ENCODE assay signal across 8 mouse cellular contexts in the genomic region with DNA sequence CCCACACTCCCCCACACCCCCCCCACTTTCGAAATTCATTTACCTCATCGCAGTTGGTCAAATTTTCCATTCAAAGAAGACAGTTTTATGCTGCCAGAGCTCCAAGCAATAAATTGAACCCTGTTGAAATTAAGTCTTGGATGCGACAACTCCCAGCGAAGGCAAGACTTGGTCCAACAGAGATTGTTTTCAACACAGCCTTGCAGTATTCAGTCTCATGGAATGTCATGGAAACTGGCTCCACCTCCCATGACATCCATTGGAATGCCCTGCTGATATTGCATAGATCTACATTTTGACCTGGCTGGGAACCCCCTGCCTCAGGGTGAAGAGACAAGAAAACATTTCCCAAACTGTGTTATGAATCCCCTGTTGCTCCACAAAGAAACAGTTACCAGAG. TPM values are rescaled to one million over a fixed set of nuclear protein-coding genes. Genes with fewer than 3 reads are reported as not detected.
A peak's percentile ranks its signal among the peaks of the same experiment; 100 is the strongest.
DNase-seq lines count a peak whose midpoint lies in the region; TF ChIP-seq lines count a peak whose summit lies in the region.

Man1a (minus strand) TSS at position 190 of the 400 bp plus-strand sequence.

- 15% methylated on average over 4 of the region's 4 CpGs for WGBS in forebrain, embryonic 10.5 days
- 12% methylated on average over 4 of the region's 4 CpGs for WGBS in midbrain, embryonic 10.5 days

- H3K9me3 ChIP-seq in CH12.LX (replicated peaks; ENCODE audit: low read length) = no peaks in the 10 kb centered on the region
- no peaks in the 10 kb centered on the region for H3K9me3 ChIP-seq in forebrain, embryonic 10.5 days
- no peaks in the 10 kb centered on the region for H3K9me3 ChIP-seq in midbrain, embryonic 10.5 days (replicated peaks)

- TF ChIP-seq POLR2A in CH12.LX (IDR thresholded peaks at IDR 0.05; ENCODE audit: low read depth, low read length) = no peak

- H3K27ac ChIP-seq in CH12.LX (ENCODE audit: insufficient read depth, low read depth) = peak within 1 kb of the TSS; percentile 66
- H3K27ac ChIP-seq in forebrain, embryonic 10.5 days = peak within 1 kb of the TSS; percentile 65
- H3K27ac ChIP-seq in midbrain, embryonic 10.5 days (replicated peaks) = peak within 1 kb of the TSS; percentile 73

- no peaks in the 10 kb centered on the region for H3K27me3 ChIP-seq in CH12.LX (replicated peaks)
- H3K27me3 ChIP-seq in forebrain, embryonic 10.5 days (ENCODE audit: poor library complexity, severe bottlenecking) = peaks cover 40% of the 10 kb centered on the region
- H3K27me3 ChIP-seq in midbrain, embryonic 10.5 days (ENCODE audit: low read depth, poor library complexity, severe bottlenecking) = peaks cover 40% of the 10 kb centered on the region

- dilution Hi-C loops in CH12.LX (cut with MboI; ENCODE audit: extremely low pct_ligation_motif_present, extremely low pct_unique_long_range_greater_than_20kb, low sequenced_read_pairs) = no loop called here

- no peak for TF ChIP-seq CTCF in CH12.LX (conservative IDR thresholded peaks at IDR 0.05 in 1 of 2, IDR thresholded peaks at IDR 0.05 in 1 of 2; ENCODE audit: low read depth in 2 of 2, low read length in 2 of 2)

- peak within 1 kb of the TSS; percentile 74 to 93 (median 80) for H3K4me3 ChIP-seq in CH12.LX (replicated peaks in 1 of 3; ENCODE audit: low read depth in 2 of 3, low read length in 2 of 3, poor library complexity in 1 of 3)
- peak within 1 kb of the TSS; percentile 70 for H3K4me3 ChIP-seq in forebrain, embryonic 10.5 days
- H3K4me3 ChIP-seq in midbrain, embryonic 10.5 days = peak within 1 kb of the TSS; percentile 82

- DNase-seq in CH12.LX (ENCODE audit: extremely low read depth) (no peak), adipocyte (ENCODE audit: low spot score) (peak; percentile 36)
- DNase-seq in forebrain, embryonic 10.5 days (ENCODE audit: extremely low spot score, low spot score) = no peak
- peak; percentile 4 for DNase-seq in heart, postnatal 25 days (ENCODE audit: low spot score)
- DNase-seq in left cerebral cortex, postnatal 25 days (ENCODE audit: low spot score in 2 of 2) = peak in 1 of 2 experiments; percentile 8
- DNase-seq in midbrain, embryonic 10.5 days (ENCODE audit: low spot score) = peak; percentile 34
- DNase-seq in ovary, postnatal 14 days (ENCODE audit: low spot score) = no peak
- no peak for DNase-seq in yolk sac, embryonic 10.5 days (ENCODE audit: low spot score)

- intact Hi-C loops in heart, postnatal 25 days (cut with DNase I) = loop anchor here (5.0 to 10.0 kb wide), 2 partner anchors 39 to 212 kb away; no protein-coding TSS in a partner anchor
- intact Hi-C loops in left cerebral cortex, postnatal 25 days (cut with DNase I) = loop anchor here (5.0 to 10.0 kb wide), 2 partner anchors 476 to 1898 kb away; no protein-coding TSS in a partner anchor

- peak within 1 kb of the TSS; percentile 88 for H3K9ac ChIP-seq in CH12.LX (ENCODE audit: insufficient read depth, low read depth)

- in situ Hi-C loops in CH12.LX (cut with MboI; ENCODE audit: low pct_ligation_motif_present, low pct_unique_long_range_greater_than_20kb, low sequenced_read_pairs) = no loop called here

- H3K4me2 ChIP-seq in CH12.LX (ENCODE audit: insufficient read depth, low read depth, poor library complexity, severe bottlenecking) = peak within 1 kb of the TSS; percentile 93

- peaks cover 16 to 17% of the 10 kb centered on the region in 2 experiments for H3K36me3 ChIP-seq in CH12.LX (replicated peaks in 1 of 2; ENCODE audit: control insufficient read depth in 1 of 2, insufficient read depth in 1 of 2, low read length in 1 of 2)
- H3K36me3 ChIP-seq in forebrain, embryonic 10.5 days (replicated peaks) = no peaks in the 10 kb centered on the region
- H3K36me3 ChIP-seq in midbrain, embryonic 10.5 days = no peaks in the 10 kb centered on the region

- no peak for TF ChIP-seq EP300 in CH12.LX (IDR thresholded peaks at IDR 0.05; ENCODE audit: low read length)

- no peak; the same call in 1 of the 2 replicates for TF ChIP-seq RAD21 in CH12.LX (IDR thresholded peaks at IDR 0.05; ENCODE audit: low read depth, low read length)

- peaks cover 40% of the 10 kb centered on the region for H3K79me2 ChIP-seq in CH12.LX (replicated peaks; ENCODE audit: control insufficient read depth, extremely low read depth, insufficient read depth, poor library complexity, severe bottlenecking)

- H3K4me1 ChIP-seq in CH12.LX (ENCODE audit: control insufficient read depth in 1 of 2, insufficient read depth in 2 of 2) = peaks cover 0 to 16% of the 10 kb centered on the region in 2 experiments; a peak in 2 of 4 replicates
- peaks cover 27% of the 10 kb centered on the region for H3K4me1 ChIP-seq in forebrain, embryonic 10.5 days
- H3K4me1 ChIP-seq in midbrain, embryonic 10.5 days = peaks cover 23% of the 10 kb centered on the region

TF ChIP-seq in CH12.LX, 34 proteins besides CTCF, POLR2A, EP300 and RAD21:
- TF ChIP-seq MXI1 (IDR thresholded peaks at IDR 0.05; ENCODE audit: low read depth, low read length) = no peak
- TF ChIP-seq JUN (IDR thresholded peaks at IDR 0.05; ENCODE audit: insufficient read depth, low read depth, low read length) = peak; percentile 54; the same call in 1 of the 2 replicates
- TF ChIP-seq ETS1 (conservative IDR thresholded peaks at IDR 0.05; ENCODE audit: low read depth, low read length) = peak; percentile 39
- no peak for TF ChIP-seq HCFC1 (IDR thresholded peaks at IDR 0.05; ENCODE audit: low read depth, low read length)

RNA-seq across cellular contexts. Expression of gene Man1a, which starts in this region (rescaled TPM):
- total RNA-seq in CH12.LX (2012; rRNA removed) (187 and 191 TPM in 2 replicates), CH12.LX (2014; rRNA removed) (211 and 215 TPM in 2 replicates)
- polyA plus RNA-seq in CH12.LX (2012; ENCODE audit: insufficient read length, low read depth) = 104 and 112 TPM in 2 replicates
- 0.74 and 1.1 TPM in 2 replicates for polyA plus RNA-seq in forebrain, embryonic 10.5 days (2016; fragmentation: Nextera tagmentation; extraction: Ambion mirVana)
- total RNA-seq in heart, postnatal 25 days (2021) = 10 to 100 TPM; 35.0 to 36.2 TPM
- total RNA-seq in left cerebral cortex, postnatal 25 days (2021) = 10 to 100 TPM; 27.7 to 28.4 TPM
- 1.3 TPM in 2 replicates for polyA plus RNA-seq in midbrain, embryonic 10.5 days (2016; fragmentation: Nextera tagmentation; extraction: Ambion mirVana)

Comparison
In these comparisons a context has a peak if more than half of its experiments do, and no peak if none do; other contexts are left out.
1. RNA of gene Man1a (total RNA-seq): 187 to 215 TPM in CH12.LX; 35.0 to 36.2 TPM in heart, postnatal 25 days and 27.7 to 28.4 TPM in left cerebral cortex, postnatal 25 days; every median in the first group is over 4 times any median in the second.
2. RNA of gene Man1a (polyA plus RNA-seq): 104 to 112 TPM in CH12.LX; 1.3 TPM in midbrain, embryonic 10.5 days and 0.74 to 1.1 TPM in forebrain, embryonic 10.5 days; every median in the first group is over 10 times any median in the second.
3. DNase-seq: peak in adipocyte (single experiment), heart, postnatal 25 days (single experiment) and midbrain, embryonic 10.5 days (single experiment); none in CH12.LX (single experiment), forebrain, embryonic 10.5 days (single experiment), ovary, postnatal 14 days (single experiment) and yolk sac, embryonic 10.5 days (single experiment).
4. Peak in every context shown above with its lines, with median percentiles within 50 percentile points of each other: H3K27ac ChIP-seq and H3K4me3 ChIP-seq.